Mouse (Mus musculus) MEL (cell line): ENCODE results near the gene Tmem106c. TPM values are rescaled to one million over a fixed set of nuclear protein-coding genes. Genes with fewer than 3 reads are reported as not detected.

Experiments used
- DNase-seq: peaks from one replicate; pipeline ENCODE4 v3.0.0; 2011; ENCODE audit warnings: low read depth, low spot score
- H3K27ac ChIP-seq: 2 replicates; pipeline ENCODE4 v1.5.1; 2012; ENCODE audit warnings: low read depth, mild to moderate bottlenecking, control low read depth, low read length, moderate library complexity; ENCODE audit not compliant: control insufficient read depth
- H3K27me3 ChIP-seq, 2 experiments: fragments of 150-350 bp in 1 of 2; sonication (generic) in 1 of 2; 2 replicates each; pipeline ENCODE4 v1.6.1; 2012; ENCODE audit warnings: low read length in 2 of 2, mild to moderate bottlenecking in 2 of 2, improper control_type of control experiment in 1 of 2, moderate library complexity in 1 of 2; ENCODE audit not compliant: insufficient read depth in 2 of 2, control insufficient read depth in 1 of 2
- H3K36me3 ChIP-seq, 2 experiments: 2 replicates each; pipeline ENCODE4 v1.6.1; 2012 to 2014; ENCODE audit warnings: low read length in 2 of 2, improper control_type of control experiment in 1 of 2, inconsistent platforms in 1 of 2, mild to moderate bottlenecking in 1 of 2; ENCODE audit not compliant: insufficient read depth in 2 of 2, control insufficient read depth in 1 of 2
- H3K4me1 ChIP-seq, 2 experiments: fragments of 150-350 bp in 1 of 2; sonication (generic) in 1 of 2; 2 replicates each; pipeline ENCODE4 v1.6.1; 2012; ENCODE audit warnings: low read length in 2 of 2, improper control_type of control experiment in 1 of 2, mild to moderate bottlenecking in 1 of 2; ENCODE audit not compliant: insufficient read depth in 2 of 2, control insufficient read depth in 1 of 2
- H3K4me3 ChIP-seq, 2 experiments: fragments of 150-350 bp in 1 of 2; sonication (generic) in 1 of 2; 2 replicates each; pipeline ENCODE4 v1.5.1; 2012; ENCODE audit warnings: low read depth in 2 of 2, low read length in 2 of 2, mild to moderate bottlenecking in 2 of 2, moderate library complexity in 2 of 2, control low read depth in 1 of 2, improper control_type of control experiment in 1 of 2; ENCODE audit not compliant: control insufficient read depth in 1 of 2, insufficient read depth in 1 of 2
- H3K79me2 ChIP-seq: 2 replicates; pipeline ENCODE4 v1.6.1; 2012; ENCODE audit warnings: mild to moderate bottlenecking, low read length, moderate library complexity; ENCODE audit not compliant: control insufficient read depth, poor library complexity, insufficient read depth
- H3K9ac ChIP-seq: 2 replicates; pipeline ENCODE4 v1.6.1; 2012; ENCODE audit warnings: low read depth, mild to moderate bottlenecking, control low read depth, low read length, moderate library complexity; ENCODE audit not compliant: control insufficient read depth, poor library complexity, severe bottlenecking
- H3K9me3 ChIP-seq: fragments of 150-350 bp; sonication (generic); replicated peaks from 2 replicates; pipeline ENCODE4 v1.6.1; 2012; ENCODE audit warnings: mild to moderate bottlenecking, low read length, improper control_type of control experiment, moderate library complexity; ENCODE audit not compliant: insufficient read depth
- CHD1 ChIP-seq: IDR thresholded peaks from 2 replicates; pipeline ENCODE4 v1.6.1; 2012; ENCODE audit warnings: low read depth, mild to moderate bottlenecking, inconsistent platforms, low read length, improper control_type of control experiment
- CTCF ChIP-seq, 3 experiments: IDR thresholded peaks in 2 of 3; conservative IDR thresholded peaks in 1 of 3; 2 replicates each; pipeline ENCODE4 v1.5.1; 2011 to 2012; ENCODE audit warnings: low read length in 3 of 3, low read depth in 2 of 3, mild to moderate bottlenecking in 2 of 3, improper control_type of control experiment in 1 of 3, inconsistent platforms in 1 of 3, mixed read lengths in 1 of 3, moderate library complexity in 1 of 3; ENCODE audit not compliant: control insufficient read depth in 1 of 3, insufficient read depth in 1 of 3, poor library complexity in 1 of 3, severe bottlenecking in 1 of 3
- E2F4 ChIP-seq: IDR thresholded peaks from 2 replicates; pipeline ENCODE4 v1.6.1; 2011; ENCODE audit warnings: low read depth, low read length, improper control_type of control experiment, borderline replicate concordance
- EP300 ChIP-seq, 2 experiments: IDR thresholded peaks; 2 replicates each; pipeline ENCODE4 v1.6.1; 2011; ENCODE audit warnings: improper control_type of control experiment in 2 of 2, low read length in 2 of 2, low read depth in 1 of 2, mild to moderate bottlenecking in 1 of 2
- ETS1 ChIP-seq: IDR thresholded peaks from 2 replicates; pipeline ENCODE4 v1.6.1; 2012; ENCODE audit warnings: low read depth, mild to moderate bottlenecking, inconsistent platforms, low read length, improper control_type of control experiment, moderate library complexity
- GABPA ChIP-seq: IDR thresholded peaks from 2 replicates; pipeline ENCODE4 v1.6.1; 2012; ENCODE audit warnings: low read depth, mild to moderate bottlenecking, inconsistent platforms, low read length, improper control_type of control experiment, moderate library complexity
- HCFC1 ChIP-seq: IDR thresholded peaks from 2 replicates; pipeline ENCODE4 v1.6.1; 2012; ENCODE audit warnings: low read depth, mild to moderate bottlenecking, inconsistent platforms, low read length, improper control_type of control experiment, moderate library complexity
- KAT2A ChIP-seq: conservative IDR thresholded peaks from 2 replicates; pipeline ENCODE4 v1.6.1; 2012; ENCODE audit warnings: low read depth, low read length, improper control_type of control experiment, inconsistent platforms
- MAFK ChIP-seq: IDR thresholded peaks from 2 replicates; pipeline ENCODE4 v1.6.1; 2011; ENCODE audit warnings: low read depth, mild to moderate bottlenecking, low read length, improper control_type of control experiment, borderline replicate concordance
- MAX ChIP-seq: IDR thresholded peaks from 2 replicates; pipeline ENCODE4 v1.6.1; 2011; ENCODE audit warnings: low read length, improper control_type of control experiment
- MAZ ChIP-seq: IDR thresholded peaks from 2 replicates; pipeline ENCODE4 v1.6.1; 2012; ENCODE audit warnings: low read depth, mild to moderate bottlenecking, inconsistent platforms, low read length, improper control_type of control experiment
- MXI1 ChIP-seq: IDR thresholded peaks from 2 replicates; pipeline ENCODE4 v1.6.1; 2011; ENCODE audit warnings: mild to moderate bottlenecking, low read depth, low read length, improper control_type of control experiment
- MYB ChIP-seq: IDR thresholded peaks from 2 replicates; pipeline ENCODE4 v1.6.1; 2011; ENCODE audit warnings: mild to moderate bottlenecking, low read depth, low read length, improper control_type of control experiment
- MYC ChIP-seq: IDR thresholded peaks from 2 replicates; pipeline ENCODE4 v1.6.1; 2011; ENCODE audit warnings: low read depth, mild to moderate bottlenecking, low read length, improper control_type of control experiment, moderate library complexity
- NRF1 ChIP-seq: IDR thresholded peaks from 2 replicates; pipeline ENCODE4 v1.6.1; 2014; ENCODE audit warnings: low read depth, mild to moderate bottlenecking, inconsistent platforms, low read length, improper control_type of control experiment, moderate library complexity; ENCODE audit not compliant: poor library complexity, insufficient read depth, severe bottlenecking
- POLR2A ChIP-seq, 2 experiments: IDR thresholded peaks; 2 replicates each; pipeline ENCODE4 v1.6.1; 2011 to 2012; ENCODE audit warnings: low read length in 2 of 2, mild to moderate bottlenecking in 2 of 2, control low read depth in 1 of 2, improper control_type of control experiment in 1 of 2, low read depth in 1 of 2, moderate library complexity in 1 of 2; ENCODE audit not compliant: control insufficient read depth in 1 of 2, insufficient read depth in 1 of 2, poor library complexity in 1 of 2
- POLR2AphosphoS5 ChIP-seq: IDR thresholded peaks from 2 replicates; pipeline ENCODE4 v1.6.1; 2012; ENCODE audit warnings: low read depth, borderline replicate concordance, mild to moderate bottlenecking, inconsistent platforms, low read length, moderate library complexity, mixed read lengths
- RCOR1 ChIP-seq: IDR thresholded peaks from 2 replicates; pipeline ENCODE4 v1.6.1; 2012; ENCODE audit warnings: low read depth, mild to moderate bottlenecking, inconsistent platforms, low read length, improper control_type of control experiment
- SIN3A ChIP-seq: IDR thresholded peaks from 2 replicates; pipeline ENCODE4 v1.6.1; 2012; ENCODE audit warnings: low read length, improper control_type of control experiment, inconsistent platforms
- TBP ChIP-seq: IDR thresholded peaks from 2 replicates; pipeline ENCODE4 v1.8.0; 2011; ENCODE audit warnings: low read depth, low read length, improper control_type of control experiment
- TCF12 ChIP-seq: IDR thresholded peaks from 2 replicates; pipeline ENCODE4 v1.6.1; 2014; ENCODE audit warnings: low read depth, mild to moderate bottlenecking, inconsistent platforms, low read length, improper control_type of control experiment, moderate library complexity
- UBTF ChIP-seq: IDR thresholded peaks from 2 replicates; pipeline ENCODE4 v1.6.1; 2012; ENCODE audit warnings: low read depth, mild to moderate bottlenecking, inconsistent platforms, low read length, improper control_type of control experiment, moderate library complexity, borderline replicate concordance; ENCODE audit not compliant: insufficient read depth
- ZC3H11A ChIP-seq: IDR thresholded peaks from 2 replicates; pipeline ENCODE4 v1.6.1; 2012; ENCODE audit warnings: low read depth, mild to moderate bottlenecking, inconsistent platforms, low read length, improper control_type of control experiment
- ZNF384 ChIP-seq: IDR thresholded peaks from 2 replicates; pipeline ENCODE4 v1.6.1; 2012; ENCODE audit warnings: low read depth, mild to moderate bottlenecking, inconsistent platforms, low read length, improper control_type of control experiment
- polyA plus RNA-seq, 2 experiments: library from polyadenylated mRNA; stranded (reverse) in 1 of 2; unstranded in 1 of 2; fragments of >175 nt in 1 of 2; fragments of >200 nt in 1 of 2; gene quantifications; 2 replicates each; pipeline versions ENCODE4 v1.2.1 to v1.2.4; 2012; ENCODE audit warnings: low replicate concordance in 2 of 2, low read depth in 1 of 2; ENCODE audit not compliant: insufficient read length in 2 of 2, insufficient read depth in 1 of 2, missing spikeins in 1 of 2
- total RNA-seq: library from RNA; depleted of rRNA; stranded (reverse); fragments of 300-350 nt; gene quantifications from 2 replicates; pipeline ENCODE4 v1.2.3, GENCODE M21; 2012

The Tmem106c gene
- total and polyA plus RNA-seq, 3 experiments: 54.3 to 121 TPM; not detected in 1

GRCm38 (mm10) chr15:97972580-97972979 is 8.6 kb downstream of the Tmem106c start:
- H3K9me3 ChIP-seq: no peaks in the 10 kb centered on the region
- no peak overlapping the region for H3K9ac ChIP-seq
- H3K27me3 ChIP-seq: no peaks in the 10 kb centered on the region
- no peak overlapping the region for H3K4me3 ChIP-seq
- TF ChIP-seq MAFK (no peak), POLR2AphosphoS5 (no peak)
- H3K27ac ChIP-seq: no peak overlapping the region
- DNase-seq: no peak
- H3K36me3 ChIP-seq: no peaks in the 10 kb centered on the region; a peak in 1 of 4 replicates
- no peaks in the 10 kb centered on the region for H3K79me2 ChIP-seq
- H3K4me1 ChIP-seq: no peaks in the 10 kb centered on the region

GRCm38 (mm10) chr15:97973248-97974005 is 9.4 kb downstream of the Tmem106c start:
- H3K79me2 ChIP-seq: no peaks in the 10 kb centered on the region
- H3K4me1 ChIP-seq: no peaks in the 10 kb centered on the region
- no peak overlapping the region for H3K9ac ChIP-seq
- DNase-seq: no peak
- no peak overlapping the region for H3K4me3 ChIP-seq
- no peaks in the 10 kb centered on the region for H3K9me3 ChIP-seq
- H3K36me3 ChIP-seq: no peaks in the 10 kb centered on the region; a peak in 1 of 4 replicates
- no peak for TF ChIP-seq ETS1
- TF ChIP-seq MXI1: no peak
- no peak for TF ChIP-seq TCF12
- no peak for TF ChIP-seq ZC3H11A
- no peaks in the 10 kb centered on the region for H3K27me3 ChIP-seq
- no peak overlapping the region for H3K27ac ChIP-seq

GRCm38 (mm10) chr15:97981560-97981959 is 17.6 kb downstream of the Tmem106c start:
- H3K36me3 ChIP-seq: no peaks in the 10 kb centered on the region
- no peak overlapping the region for H3K4me3 ChIP-seq
- H3K79me2 ChIP-seq: no peaks in the 10 kb centered on the region
- H3K9me3 ChIP-seq: no peaks in the 10 kb centered on the region
- no peaks in the 10 kb centered on the region for H3K4me1 ChIP-seq
- TF ChIP-seq NRF1 (no peak), MYB (no peak), MAZ (no peak), TBP (no peak), UBTF (no peak), POLR2A (IDR thresholded peaks at IDR 0.05; ENCODE audit: control insufficient read depth in 1 of 2, insufficient read depth in 1 of 2, low read depth in 1 of 2, low read length in 2 of 2, poor library complexity in 1 of 2) (no peak), RCOR1 (no peak), EP300 (IDR thresholded peaks at IDR 0.05; ENCODE audit: low read depth in 1 of 2, low read length in 2 of 2) (no peak), KAT2A (no peak), ZNF384 (no peak), E2F4 (no peak), HCFC1 (no peak), ETS1 (no peak), MYC (no peak), CTCF (IDR thresholded peaks at IDR 0.05 in 2 of 3, conservative IDR thresholded peaks at IDR 0.05 in 1 of 3; ENCODE audit: control insufficient read depth in 1 of 3, insufficient read depth in 1 of 3, low read depth in 2 of 3, low read length in 3 of 3, poor library complexity in 1 of 3, severe bottlenecking in 1 of 3) (no peak), SIN3A (no peak), GABPA (no peak), CHD1 (no peak), ZC3H11A (no peak), MAX (no peak)
- H3K9ac ChIP-seq: no peak overlapping the region
- H3K27ac ChIP-seq: no peak overlapping the region
- no peak for DNase-seq
- H3K27me3 ChIP-seq: peaks cover 0 to 1% of the 10 kb centered on the region in 2 experiments; a peak in 1 of 4 replicates
